Comparison of ENCODE assay signal across 17 mouse cellular contexts in the genomic region with DNA sequence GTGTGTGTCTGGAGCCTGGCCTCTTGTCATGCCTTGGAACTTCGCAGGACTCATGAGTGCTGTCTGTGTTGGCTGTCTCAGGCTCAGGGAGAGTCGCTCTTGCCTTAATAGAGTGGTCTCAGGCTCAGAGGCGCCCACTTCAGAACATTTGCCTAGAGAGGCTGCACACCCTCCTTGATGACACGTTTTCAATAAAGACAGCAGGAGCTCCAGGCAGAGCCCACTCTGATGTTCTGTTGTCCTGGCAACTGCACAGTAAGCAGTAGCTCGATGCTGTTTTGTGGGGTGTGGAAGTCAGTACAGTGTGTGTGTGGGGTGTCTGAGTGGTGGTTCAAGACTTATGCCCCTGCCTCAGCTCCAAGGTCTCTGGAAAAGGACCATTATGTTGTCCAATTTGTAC.
"Had no signal": no experiment of that assay in that cellular context is flagged by ENCODE, and none has a peak within 500 bp of the region (broad histone marks: within the 10 kb centered on the region; RNA-seq: fewer than 3 reads in every experiment).

No protein-coding gene starts in this region.

- H3K27me3 ChIP-seq: kidney, embryonic 15.5 days; limb, embryonic 15.5 days; liver, embryonic 12.5 days; megakaryocyte, embryonic 14.5 days had no signal

- H3K9ac ChIP-seq: kidney, embryonic 15.5 days; limb, embryonic 15.5 days; liver, embryonic 12.5 days; lung, embryonic 14.5 days; neural tube, embryonic 15.5 days had no signal

- DNase-seq: kidney, adult 2 months; kidney, postnatal 14 days; lung, embryonic 14.5 days; lung, postnatal 14 days; right cerebral cortex, adult 18-20 months; right cerebral cortex, postnatal 25 days; thymus, adult 2 months; thymus, postnatal 25 days had no signal

- ATAC-seq: intestine, embryonic 16.5 days; liver, embryonic 12.5 days; midbrain, embryonic 16.5 days had no signal

- H3K36me3 ChIP-seq: kidney, embryonic 15.5 days; limb, embryonic 15.5 days; liver, embryonic 12.5 days; neural tube, embryonic 15.5 days had no signal

- H3K9me3 ChIP-seq: limb, embryonic 15.5 days; neural tube, embryonic 15.5 days had no signal

- H3K4me2 ChIP-seq: kidney, embryonic 15.5 days; limb, embryonic 15.5 days; liver, embryonic 12.5 days; lung, embryonic 14.5 days; midbrain, embryonic 11.5 days; neural tube, embryonic 15.5 days had no signal

- H3K4me1 ChIP-seq: kidney, embryonic 15.5 days; limb, embryonic 15.5 days; liver, embryonic 12.5 days; megakaryocyte, embryonic 14.5 days had no signal

- H3K4me3 ChIP-seq: kidney, embryonic 15.5 days; limb, embryonic 15.5 days; liver, embryonic 12.5 days; megakaryocyte, embryonic 14.5 days; neural tube, embryonic 15.5 days had no signal

- H3K27ac ChIP-seq: kidney, embryonic 15.5 days; limb, embryonic 15.5 days; liver, embryonic 12.5 days; macrophage; neural tube, embryonic 15.5 days had no signal
